9 mouse cellular contexts compared by ENCODE assay signal in the genomic region with DNA sequence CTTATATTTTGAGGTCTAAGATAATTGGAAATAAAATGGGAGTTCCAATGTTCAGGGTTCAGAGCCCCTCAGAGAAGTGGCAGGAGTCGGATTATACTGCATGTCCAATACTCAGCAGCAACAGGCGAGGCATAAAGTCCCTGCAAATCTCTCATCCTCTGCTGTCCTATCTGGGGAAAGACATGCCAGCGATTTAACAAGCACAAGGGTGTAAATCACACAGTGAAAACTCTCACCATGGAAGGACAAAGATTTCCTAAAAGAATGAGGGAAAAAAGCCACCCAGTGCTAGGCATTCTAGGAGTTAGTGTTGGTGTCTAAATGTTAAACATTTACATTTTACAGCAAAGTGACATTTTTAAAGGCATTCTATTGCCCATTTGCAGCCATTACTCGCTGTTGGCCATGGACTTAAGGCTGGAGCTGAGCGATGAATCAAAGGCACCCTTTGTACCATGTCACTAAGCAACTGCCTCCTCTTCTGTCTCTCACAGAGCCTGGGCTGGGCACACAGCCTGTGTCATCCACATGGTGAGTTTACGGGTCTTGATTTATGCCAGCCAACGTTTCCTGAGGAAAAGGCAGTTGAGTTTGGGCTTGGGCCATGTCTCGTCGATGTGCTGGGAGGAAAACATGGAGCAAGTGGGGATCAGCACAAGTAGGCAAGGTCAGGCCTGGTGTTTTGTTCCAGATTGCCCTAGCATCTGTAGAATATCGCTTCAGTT.
DNase-seq lines count a peak whose midpoint lies in the region; ATAC-seq lines count a peak whose summit lies in the region.
"Had no signal": no experiment of that assay in that cellular context is flagged by ENCODE, and none has a peak within 500 bp of the region (broad histone marks: within the 10 kb centered on the region; RNA-seq: fewer than 3 reads in every experiment).

No protein-coding gene starts in this region.

- no peak overlapping the region for H3K9ac ChIP-seq in hindbrain, embryonic 15.5 days
- no peak overlapping the region for H3K9ac ChIP-seq in hindbrain, embryonic 12.5 days
- H3K9ac ChIP-seq: liver, embryonic 15.5 days had no signal

- no peak overlapping the region for H3K4me3 ChIP-seq in hindbrain, embryonic 15.5 days
- no peak overlapping the region for H3K4me3 ChIP-seq in hindbrain, embryonic 12.5 days
- H3K4me3 ChIP-seq: liver, embryonic 15.5 days had no signal

- peak overlapping the region; percentile 38; the same call in 1 of the 2 replicates for H3K27ac ChIP-seq in hindbrain, embryonic 15.5 days (replicated peaks)
- no peak overlapping the region for H3K27ac ChIP-seq in hindbrain, embryonic 12.5 days
- H3K27ac ChIP-seq: liver, embryonic 15.5 days had no signal

- no peak overlapping the region for H3K4me2 ChIP-seq in hindbrain, embryonic 15.5 days
- H3K4me2 ChIP-seq in hindbrain, embryonic 12.5 days (replicated peaks) = no peak overlapping the region
- H3K4me2 ChIP-seq: liver, embryonic 15.5 days had no signal

- WGBS in hindbrain, embryonic 15.5 days = 61% methylated on average over 10 of the region's 10 CpGs
- 83% methylated on average over 10 of the region's 10 CpGs for WGBS in hindbrain, embryonic 12.5 days

- no peaks in the 10 kb centered on the region for H3K9me3 ChIP-seq in hindbrain, embryonic 15.5 days
- no peaks in the 10 kb centered on the region for H3K9me3 ChIP-seq in hindbrain, embryonic 12.5 days (replicated peaks)
- H3K9me3 ChIP-seq: liver, embryonic 15.5 days had no signal

- ATAC-seq in hindbrain, embryonic 15.5 days (ENCODE audit: low FRiP score, low read depth) = peak; percentile 95
- ATAC-seq in hindbrain, embryonic 12.5 days (ENCODE audit: low FRiP score) = no peak

- peak; percentile 52 to 61 for DNase-seq in cerebellum, postnatal 14 days
- DNase-seq in layer of hippocampus, postnatal 10 days (ENCODE audit: low spot score in 2 of 2) = peak; percentile 61 to 68
- DNase-seq in right cerebral cortex, postnatal 10 days (ENCODE audit: low spot score in 2 of 2) = peak; percentile 70 to 79
- no peak for DNase-seq in urinary bladder, postnatal 14 days (ENCODE audit: low spot score)
- DNase-seq in kidney, adult 11 months = no peak
- DNase-seq: kidney, postnatal 36 days had no signal

- H3K36me3 ChIP-seq in hindbrain, embryonic 15.5 days = no peaks in the 10 kb centered on the region
- no peaks in the 10 kb centered on the region for H3K36me3 ChIP-seq in hindbrain, embryonic 12.5 days
- H3K36me3 ChIP-seq: liver, embryonic 15.5 days had no signal

- H3K4me1 ChIP-seq in hindbrain, embryonic 15.5 days (replicated peaks) = no peaks in the 10 kb centered on the region
- no peaks in the 10 kb centered on the region for H3K4me1 ChIP-seq in hindbrain, embryonic 12.5 days
- H3K4me1 ChIP-seq: liver, embryonic 15.5 days had no signal

- H3K27me3 ChIP-seq in hindbrain, embryonic 15.5 days = no peaks in the 10 kb centered on the region
- no peaks in the 10 kb centered on the region for H3K27me3 ChIP-seq in hindbrain, embryonic 12.5 days
- H3K27me3 ChIP-seq: liver, embryonic 15.5 days had no signal

Comparison
In these comparisons a context has a peak if more than half of its experiments do, and no peak if none do; other contexts are left out.
1. DNase-seq: peak in cerebellum, postnatal 14 days (2 of 2), layer of hippocampus, postnatal 10 days (2 of 2) and right cerebral cortex, postnatal 10 days (2 of 2); none in urinary bladder, postnatal 14 days (single experiment) and kidney, adult 11 months (single experiment).